Mouse (Mus musculus) midbrain, embryonic 13.5 days (tissue): ENCODE data around the gene Pigk. TPM values are rescaled to one million over a fixed set of nuclear protein-coding genes. Genes with fewer than 3 reads are reported as not detected.

Source experiments
- ATAC-seq: fragments of 200-750 bp; cut with Nextera tagmentation; 2 replicates; pipeline ENCODE4 v1.8.0; 2017; ENCODE audit warnings: mild to moderate bottlenecking, moderate TSS enrichment, moderate library complexity
- H3K27ac ChIP-seq: fragments of 300-500 bp; sonication (generic); 2 replicates; pipeline ENCODE4 v1.5.1; 2015; ENCODE audit warnings: inconsistent platforms, mild to moderate bottlenecking, moderate library complexity
- H3K27me3 ChIP-seq: fragments of 300-500 bp; sonication (generic); 2 replicates; pipeline ENCODE4 v1.6.1; 2015; ENCODE audit warnings: mild to moderate bottlenecking, inconsistent platforms
- H3K36me3 ChIP-seq: fragments of 300-500 bp; sonication (generic); 2 replicates; pipeline ENCODE4 v1.6.1; 2015; ENCODE audit warnings: mild to moderate bottlenecking, inconsistent platforms
- H3K4me1 ChIP-seq: fragments of 300-500 bp; sonication (generic); replicated peaks from 2 replicates; pipeline ENCODE4 v1.6.1; 2015; ENCODE audit warnings: inconsistent platforms
- H3K4me2 ChIP-seq: fragments of 300-500 bp; sonication (generic); replicated peaks from 2 replicates; pipeline ENCODE4 v1.6.1; 2015; ENCODE audit warnings: moderate library complexity, mild to moderate bottlenecking, inconsistent platforms
- H3K4me3 ChIP-seq: fragments of 300-500 bp; sonication (generic); replicated peaks from 2 replicates; pipeline ENCODE4 v1.5.1; 2015; ENCODE audit warnings: mild to moderate bottlenecking, inconsistent platforms
- H3K9ac ChIP-seq: fragments of 300-500 bp; sonication (generic); replicated peaks from 2 replicates; pipeline ENCODE4 v1.6.1; 2015; ENCODE audit warnings: mild to moderate bottlenecking, inconsistent platforms
- H3K9me3 ChIP-seq: fragments of 300-500 bp; sonication (generic); 2 replicates; pipeline ENCODE4 v1.6.1; 2016; ENCODE audit warnings: mild to moderate bottlenecking, inconsistent platforms
- WGBS: fragments of 180-500 bp; shearing (Covaris S2); methylation state at CpG from one replicate; pipeline ENCODE4 v1.1.7; 2015; 5-methylcytosine and 5-hydroxymethylcytosine counted together
- polyA plus RNA-seq: library from polyadenylated mRNA; unstranded; fragments of >200 nt; fragmentation: Nextera tagmentation; extraction: Ambion mirVana; gene quantifications from 2 replicates; pipeline ENCODE4 v1.2.1, GENCODE M21; 2015

Gene Pigk
- polyA plus RNA-seq, 1 experiment from 2014 or later, result 35.9 TPM

DNA sequence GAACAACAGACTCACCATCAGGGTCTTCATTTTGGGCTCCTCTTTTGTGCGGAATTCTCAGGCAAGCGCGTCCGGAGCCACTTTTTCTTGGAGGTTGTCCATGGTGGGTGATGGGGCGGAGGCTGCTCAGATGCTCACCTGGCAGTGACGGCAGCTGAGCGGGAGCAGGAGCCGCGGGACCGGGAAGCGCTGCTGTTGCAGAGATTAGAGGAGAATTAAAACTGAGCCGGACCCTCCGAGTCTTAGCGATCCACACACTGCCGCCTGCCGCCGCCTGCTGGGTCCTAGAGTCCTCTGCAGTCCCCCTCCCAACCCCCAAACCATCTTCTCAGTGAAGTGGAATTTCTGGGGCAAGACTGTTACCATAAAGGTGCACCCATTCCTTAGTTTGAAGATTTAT lies 268.1 kb downstream of the Pigk start, which contains the start of gene St6galnac5:
Gene St6galnac5, minus strand, starts transcription at position 259 of the 400 bp plus-strand sequence.
- Histone ChIP-seq H3K9me3 (no peaks in the 10 kb centered on the region), H3K4me1 (peaks cover 27% of the 10 kb centered on the region), H3K36me3 (no peaks in the 10 kb centered on the region), H3K9ac (peak within 1 kb of the TSS; percentile 72), H3K27ac (peak within 1 kb of the TSS; percentile 70), H3K4me3 (peak within 1 kb of the TSS; percentile 52), H3K4me2 (peak within 1 kb of the TSS; percentile 94), H3K27me3 (peaks cover 9% of the 10 kb centered on the region)
- ATAC-seq, result peak; percentile 66
- WGBS, result 0% methylated on average over 17 of the region's 17 CpGs

DNA sequence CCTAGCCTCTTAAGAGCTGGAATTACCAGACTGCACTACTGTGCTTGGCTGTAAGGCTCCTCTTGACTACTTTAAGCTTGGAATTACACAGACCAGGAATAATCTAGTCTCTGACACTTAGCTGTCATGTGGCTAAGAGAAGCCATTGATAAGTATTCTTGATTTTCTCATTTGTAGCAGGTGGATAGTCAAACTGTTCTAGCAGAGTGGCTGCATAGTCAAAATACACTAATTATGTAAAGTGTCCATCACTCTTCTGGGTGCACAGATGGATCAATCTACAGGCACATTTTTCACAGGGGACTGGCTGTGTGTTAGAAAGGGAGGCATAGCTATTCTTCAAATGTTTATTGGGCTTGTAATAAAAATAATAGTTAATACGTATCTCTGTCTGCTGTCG lies 276.9 kb downstream of the Pigk start:
- no peak overlapping the region for H3K4me2 ChIP-seq
- no peaks in the 10 kb centered on the region for H3K27me3 ChIP-seq
- no peak overlapping the region for H3K9ac ChIP-seq
- H3K36me3 ChIP-seq, result no peaks in the 10 kb centered on the region
- 83% methylated on average over 2 of the region's 2 CpGs for WGBS
- no peak for ATAC-seq
- H3K4me3 ChIP-seq, result no peak overlapping the region
- no peaks in the 10 kb centered on the region for H3K4me1 ChIP-seq
- H3K27ac ChIP-seq, result no peak overlapping the region
- H3K9me3 ChIP-seq, result no peaks in the 10 kb centered on the region

DNA sequence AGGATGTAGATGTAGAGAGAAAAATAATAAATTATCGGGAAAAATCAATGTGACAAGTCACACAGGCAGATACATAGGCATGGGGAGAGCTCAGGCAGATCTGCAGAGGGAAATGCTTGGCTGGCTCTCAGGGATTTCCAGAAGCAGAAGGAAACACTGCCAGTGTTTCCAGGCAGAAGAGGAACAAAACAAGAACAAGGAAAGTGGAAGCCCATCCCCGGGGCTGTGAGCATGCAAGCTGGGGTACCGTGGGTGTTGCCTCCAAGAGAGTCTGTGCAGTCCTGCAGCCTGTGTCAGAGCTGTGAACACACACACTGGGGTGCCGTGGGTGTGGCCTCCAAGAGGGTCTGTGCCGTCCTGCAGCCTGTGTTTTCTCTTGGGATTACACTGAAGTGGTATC lies 279.7 kb downstream of the Pigk start:
- no peaks in the 10 kb centered on the region for H3K36me3 ChIP-seq
- H3K27ac ChIP-seq, result no peak overlapping the region
- H3K9me3 ChIP-seq, result no peaks in the 10 kb centered on the region
- H3K27me3 ChIP-seq, result no peaks in the 10 kb centered on the region
- H3K4me3 ChIP-seq, result no peak overlapping the region
- no peaks in the 10 kb centered on the region for H3K4me1 ChIP-seq
- H3K9ac ChIP-seq, result no peak overlapping the region
- 74% methylated on average over 5 of the region's 5 CpGs for WGBS
- ATAC-seq, result no peak
- H3K4me2 ChIP-seq, result no peak overlapping the region

DNA sequence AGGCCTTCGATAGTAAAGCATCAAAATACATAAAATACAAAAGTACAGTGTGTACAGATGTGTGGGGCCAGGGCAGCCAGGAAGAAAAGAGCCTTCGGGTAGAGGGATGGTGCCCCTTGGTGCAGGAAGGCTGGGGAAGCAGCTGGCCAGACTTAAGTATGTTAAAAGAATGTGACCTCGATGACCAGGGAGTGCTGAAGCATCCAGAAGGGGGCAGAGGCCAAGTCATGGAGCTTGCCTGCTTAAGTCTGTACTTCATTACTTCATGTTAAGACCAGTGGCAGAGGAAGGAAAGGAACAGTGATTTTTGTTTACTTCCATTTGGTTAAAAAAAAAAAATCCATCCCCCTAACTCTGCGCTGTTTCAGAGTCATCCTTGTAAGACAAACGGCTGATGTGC lies 284.2 kb downstream of the Pigk start:
- Histone ChIP-seq H3K9me3 (no peaks in the 10 kb centered on the region), H3K27me3 (no peaks in the 10 kb centered on the region), H3K27ac (no peak overlapping the region), H3K4me1 (no peaks in the 10 kb centered on the region), H3K36me3 (no peaks in the 10 kb centered on the region), H3K4me3 (no peak overlapping the region), H3K9ac (no peak overlapping the region), H3K4me2 (no peak overlapping the region)
- 52% methylated on average over 5 of the region's 5 CpGs for WGBS
- no peak for ATAC-seq

DNA sequence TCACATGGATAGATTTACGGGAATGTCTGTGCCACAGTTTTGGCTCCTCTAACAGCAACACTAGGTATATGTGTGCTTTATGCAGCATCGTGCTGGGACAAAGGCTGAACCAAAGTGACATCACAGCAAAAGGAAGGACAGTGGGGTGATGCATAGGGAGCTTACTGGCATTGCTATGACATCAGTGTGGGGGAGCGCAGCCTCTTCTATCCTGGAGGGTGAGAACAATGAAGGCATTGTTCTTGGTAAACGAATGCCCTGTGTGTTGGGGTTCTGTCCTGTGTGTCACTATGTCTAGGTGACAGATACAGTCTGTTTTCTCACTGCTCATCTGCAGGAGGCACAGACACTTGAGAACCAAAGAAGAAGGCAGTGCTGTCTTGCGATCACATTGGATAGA lies 285.0 kb downstream of the Pigk start:
- Histone ChIP-seq H3K4me3 (no peak overlapping the region), H3K36me3 (no peaks in the 10 kb centered on the region), H3K27ac (no peak overlapping the region), H3K27me3 (no peaks in the 10 kb centered on the region), H3K9me3 (no peaks in the 10 kb centered on the region), H3K4me2 (no peak overlapping the region), H3K9ac (no peak overlapping the region), H3K4me1 (no peaks in the 10 kb centered on the region)
- WGBS, result 65% methylated on average over 5 of the region's 5 CpGs
- 0 out of 2 replicates have a peak, but pooled peaks have one; percentile 37 for ATAC-seq

DNA sequence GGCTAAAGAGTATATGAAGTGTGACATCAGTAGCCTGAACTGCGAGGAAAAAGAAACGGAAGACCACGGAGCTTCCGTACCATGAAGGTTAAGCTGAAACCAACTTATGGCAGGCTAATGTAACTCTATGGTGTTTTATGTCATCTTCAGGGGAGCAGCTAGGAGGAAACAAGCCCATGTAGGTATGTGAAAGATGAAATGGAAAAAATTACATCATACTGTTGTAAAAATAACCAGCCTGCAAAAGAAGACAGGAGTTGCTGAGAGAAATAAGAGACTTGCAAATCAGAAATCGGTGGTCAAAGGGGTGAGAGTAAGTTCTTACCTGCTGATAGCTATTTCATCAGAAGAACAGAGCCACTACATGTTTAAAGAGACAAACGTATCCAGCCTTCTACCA lies 293.0 kb downstream of the Pigk start:
- Histone ChIP-seq H3K9me3 (no peaks in the 10 kb centered on the region), H3K27ac (no peak overlapping the region), H3K36me3 (no peaks in the 10 kb centered on the region), H3K4me3 (no peak overlapping the region), H3K4me1 (no peaks in the 10 kb centered on the region), H3K9ac (no peak overlapping the region), H3K27me3 (no peaks in the 10 kb centered on the region), H3K4me2 (no peak overlapping the region)
- ATAC-seq, result no peak
- 94% methylated on average over 6 of the region's 6 CpGs for WGBS

DNA sequence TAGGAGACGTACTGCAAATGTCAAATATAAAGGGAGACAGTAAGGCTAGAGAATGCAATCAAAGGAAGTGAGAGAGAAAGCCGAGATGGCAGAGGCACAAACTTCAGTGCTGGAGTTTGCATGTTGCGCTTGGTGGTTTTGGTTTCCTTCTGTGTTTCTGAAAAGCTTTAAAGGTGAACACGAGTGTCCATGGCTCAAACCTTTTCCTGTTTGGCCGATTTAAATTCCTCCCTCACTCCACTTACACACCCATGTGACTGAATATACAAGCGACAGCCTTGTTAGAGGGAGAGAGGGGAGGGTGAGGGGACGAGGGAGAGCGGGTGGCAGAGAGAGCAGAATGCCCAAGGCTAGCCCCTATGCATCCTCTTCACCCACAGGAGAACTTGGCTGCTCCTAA lies 302.5 kb downstream of the Pigk start:
- ATAC-seq, result no peak
- 73% methylated on average over 8 of the region's 8 CpGs for WGBS
- Histone ChIP-seq H3K36me3 (no peaks in the 10 kb centered on the region), H3K4me1 (no peaks in the 10 kb centered on the region), H3K9me3 (no peaks in the 10 kb centered on the region), H3K9ac (no peak overlapping the region), H3K27me3 (no peaks in the 10 kb centered on the region), H3K4me2 (no peak overlapping the region), H3K27ac (no peak overlapping the region), H3K4me3 (no peak overlapping the region)

DNA sequence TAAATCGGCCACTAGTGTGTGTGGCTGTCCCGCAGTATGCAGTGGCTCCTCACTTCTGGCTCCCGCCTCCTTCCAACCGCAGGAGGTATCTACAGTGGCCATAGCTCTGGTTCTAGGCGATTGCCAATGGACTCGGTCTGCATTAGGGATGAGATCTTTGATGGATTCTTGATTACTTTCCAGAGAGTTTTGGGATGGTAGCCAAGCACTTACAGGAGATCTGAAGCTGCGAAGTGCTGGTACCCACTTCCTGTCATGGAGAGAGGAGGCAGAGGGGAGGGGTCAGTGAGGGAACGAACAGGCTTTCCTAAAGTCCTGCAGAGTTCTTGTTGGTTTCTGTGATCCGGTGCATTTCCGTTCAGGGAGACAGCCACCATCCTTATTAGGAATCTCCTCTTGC lies 304.2 kb downstream of the Pigk start:
- H3K4me1 ChIP-seq, result no peaks in the 10 kb centered on the region
- H3K9me3 ChIP-seq, result no peaks in the 10 kb centered on the region
- no peak overlapping the region for H3K4me2 ChIP-seq
- WGBS, result 80% methylated on average over 10 of the region's 10 CpGs
- H3K4me3 ChIP-seq, result no peak overlapping the region
- H3K36me3 ChIP-seq, result no peaks in the 10 kb centered on the region
- H3K9ac ChIP-seq, result no peak overlapping the region
- H3K27ac ChIP-seq, result no peak overlapping the region
- no peaks in the 10 kb centered on the region for H3K27me3 ChIP-seq
- no peak for ATAC-seq

DNA sequence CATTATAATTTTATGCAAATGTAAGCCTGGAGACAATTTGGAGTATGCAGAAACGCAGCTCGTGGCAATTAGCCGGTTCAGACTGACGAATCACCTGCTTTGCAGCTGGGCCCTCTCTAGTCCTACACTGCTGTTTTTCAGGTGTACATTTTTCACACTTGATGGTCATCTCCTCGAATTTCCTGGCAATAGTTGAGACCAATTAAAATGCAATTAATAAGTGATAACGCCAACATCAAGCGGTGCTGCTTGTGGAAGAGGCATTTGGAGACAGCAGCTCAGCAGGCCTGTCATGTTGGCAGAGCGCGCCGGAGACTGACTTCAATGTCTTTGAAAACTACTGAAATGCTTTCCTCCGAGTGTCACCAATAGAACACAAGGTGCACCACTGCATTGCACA lies 310.1 kb downstream of the Pigk start:
- WGBS, result 85% methylated on average over 11 of the region's 11 CpGs
- Histone ChIP-seq H3K4me2 (no peak overlapping the region), H3K9me3 (no peaks in the 10 kb centered on the region), H3K27me3 (no peaks in the 10 kb centered on the region), H3K4me1 (no peaks in the 10 kb centered on the region), H3K9ac (no peak overlapping the region), H3K4me3 (no peak overlapping the region), H3K36me3 (no peaks in the 10 kb centered on the region), H3K27ac (no peak overlapping the region)
- no peak for ATAC-seq

Other genes starting within 250 kb of the Pigk start
- 2.5 and 3.5 TPM in 2 replicates for gene Ak5, start 45.7 kb upstream of the Pigk start, polyA plus RNA-seq